Mouse (Mus musculus): ENCODE results near the gene Nrip1. TPM values are rescaled to one million over a fixed set of nuclear protein-coding genes. Genes with fewer than 3 reads are reported as not detected.

Gene Nrip1
- polyA plus RNA-seq, 1 experiment from 2014 or later = 33.7 TPM

DNA sequence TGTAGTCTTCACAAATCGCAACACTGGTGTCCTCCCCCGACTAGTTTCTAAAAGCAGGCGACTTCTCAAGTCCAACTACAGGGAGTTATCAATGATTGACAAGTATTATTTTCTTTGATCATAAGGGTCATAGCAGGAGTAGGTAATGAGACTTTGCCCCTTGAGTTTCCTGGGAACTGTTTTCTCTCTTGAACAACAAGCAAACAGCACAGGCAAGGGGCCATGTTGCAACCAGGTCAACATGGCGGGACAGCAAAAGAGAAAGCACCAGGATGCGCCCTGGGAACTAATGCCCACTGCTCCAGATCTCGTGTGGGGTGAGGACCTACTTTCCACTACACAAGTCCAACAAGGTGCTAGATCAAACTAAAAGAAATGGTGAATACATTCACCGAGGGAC is 27.3 kb downstream of the Nrip1 start:
- no peak for TF ChIP-seq CTCF (IDR thresholded peaks at IDR 0.05; ENCODE audit: low read depth)
- 94% methylated on average over 7 of the region's 7 CpGs for WGBS
- H3K27ac ChIP-seq = no peak overlapping the region
- H3K27me3 ChIP-seq (ENCODE audit: insufficient read depth, low read length) = no peaks in the 10 kb centered on the region
- H3K36me3 ChIP-seq (ENCODE audit: insufficient read depth, low read length) = peaks cover 13% of the 10 kb centered on the region
- no peak overlapping the region for H3K4me2 ChIP-seq (ENCODE audit: low read length)
- H3K9me3 ChIP-seq (replicated peaks; ENCODE audit: low read length) = no peaks in the 10 kb centered on the region; the same call in 1 of the 2 replicates
- 0 out of 2 replicates have a peak, but pooled peaks have one; percentile 26 for ATAC-seq (replicated peaks; ENCODE audit: low FRiP score, low read depth)
- no peak for DNase-seq (ENCODE audit: low spot score)
- no peak overlapping the region for H3K4me3 ChIP-seq (replicated peaks; ENCODE audit: low read depth, low read length)
- no peak overlapping the region for H3K9ac ChIP-seq (ENCODE audit: low read depth, low read length)
- H3K4me1 ChIP-seq (replicated peaks; ENCODE audit: insufficient read depth, low read length) = no peaks in the 10 kb centered on the region

DNA sequence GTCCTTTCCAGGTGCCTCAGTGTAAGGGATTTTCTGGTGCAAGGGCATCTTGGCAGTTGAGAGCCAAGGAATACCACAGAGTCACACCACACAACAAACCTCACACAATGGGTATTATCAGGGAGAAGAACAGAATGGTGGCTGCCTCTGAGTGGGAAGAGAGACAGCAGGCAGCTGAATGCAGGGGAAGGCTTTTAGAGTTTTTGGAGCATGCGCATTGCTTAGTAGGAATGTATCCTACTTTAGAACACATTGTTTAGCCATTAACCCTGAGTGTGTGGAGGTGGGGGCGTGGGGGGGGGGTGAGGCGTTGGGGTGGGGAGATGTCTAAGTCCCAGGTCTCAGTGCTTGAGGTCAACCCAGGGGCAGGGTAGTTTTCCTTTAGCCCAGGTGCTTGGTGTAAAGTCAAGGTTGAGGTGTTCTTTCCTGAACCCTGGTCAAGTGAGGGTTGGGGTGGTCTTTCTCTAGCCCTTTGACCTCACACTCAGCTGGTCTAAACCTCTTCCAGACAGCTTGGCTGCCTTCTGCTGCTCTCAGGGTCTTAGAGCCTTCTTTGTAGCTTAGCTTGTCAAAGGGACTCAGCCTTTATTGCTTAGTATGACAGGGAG is 28.8 kb downstream of the Nrip1 start:
- DNase-seq (ENCODE audit: low spot score) = no peak

DNA sequence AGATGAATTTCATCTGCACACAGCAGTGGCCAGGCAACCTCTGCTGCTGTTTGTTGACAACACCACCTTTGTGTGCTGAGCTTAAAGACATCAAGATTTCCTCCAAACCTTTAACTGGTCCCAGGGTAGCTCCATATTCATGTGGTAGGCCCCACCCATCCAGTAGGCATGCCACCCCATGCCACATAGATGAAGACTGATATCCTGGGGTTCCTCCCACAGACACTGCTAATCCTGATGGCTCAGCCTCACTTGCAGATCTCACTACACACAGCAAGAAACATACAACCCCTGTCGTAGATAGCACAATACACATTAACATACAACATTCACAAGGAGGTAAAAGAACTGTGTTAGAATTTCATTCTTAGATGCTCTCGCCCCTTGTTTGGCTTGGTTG is 29.6 kb downstream of the Nrip1 start:
- H3K4me1 ChIP-seq (replicated peaks; ENCODE audit: insufficient read depth, low read length) = no peaks in the 10 kb centered on the region
- no peaks in the 10 kb centered on the region for H3K27me3 ChIP-seq (ENCODE audit: insufficient read depth, low read length)
- H3K4me3 ChIP-seq (replicated peaks; ENCODE audit: low read depth, low read length) = no peak overlapping the region
- WGBS = 93% methylated on average over 2 of the region's 2 CpGs
- no peak for ATAC-seq (replicated peaks; ENCODE audit: low FRiP score, low read depth)
- no peak overlapping the region for H3K9ac ChIP-seq (ENCODE audit: low read depth, low read length)
- no peaks in the 10 kb centered on the region; the same call in 1 of the 2 replicates for H3K9me3 ChIP-seq (replicated peaks; ENCODE audit: low read length)
- no peak overlapping the region for H3K4me2 ChIP-seq (ENCODE audit: low read length)
- DNase-seq (ENCODE audit: low spot score) = no peak
- peaks cover 7% of the 10 kb centered on the region; the same call in 1 of the 2 replicates for H3K36me3 ChIP-seq (ENCODE audit: insufficient read depth, low read length)
- TF ChIP-seq CTCF (IDR thresholded peaks at IDR 0.05; ENCODE audit: low read depth) = no peak
- H3K27ac ChIP-seq = no peak overlapping the region

More for the DNA sequence above, 28.8 kb downstream of the Nrip1 start:
- Histone ChIP-seq H3K4me3 (replicated peaks; ENCODE audit: low read depth, low read length) (no peak overlapping the region), H3K9me3 (replicated peaks; ENCODE audit: low read length) (no peaks in the 10 kb centered on the region; the same call in 1 of the 2 replicates), H3K27ac (no peak overlapping the region), H3K9ac (ENCODE audit: low read depth, low read length) (no peak overlapping the region), H3K27me3 (ENCODE audit: insufficient read depth, low read length) (no peaks in the 10 kb centered on the region), H3K4me1 (replicated peaks; ENCODE audit: insufficient read depth, low read length) (no peaks in the 10 kb centered on the region), H3K36me3 (ENCODE audit: insufficient read depth, low read length) (peaks cover 10% of the 10 kb centered on the region; the same call in 1 of the 2 replicates), H3K4me2 (ENCODE audit: low read length) (no peak overlapping the region)
- WGBS = 79% methylated on average over 3 of the region's 3 CpGs
- no peak for TF ChIP-seq CTCF (IDR thresholded peaks at IDR 0.05; ENCODE audit: low read depth)
- peak; percentile 52 for ATAC-seq (replicated peaks; ENCODE audit: low FRiP score, low read depth)

DNA sequence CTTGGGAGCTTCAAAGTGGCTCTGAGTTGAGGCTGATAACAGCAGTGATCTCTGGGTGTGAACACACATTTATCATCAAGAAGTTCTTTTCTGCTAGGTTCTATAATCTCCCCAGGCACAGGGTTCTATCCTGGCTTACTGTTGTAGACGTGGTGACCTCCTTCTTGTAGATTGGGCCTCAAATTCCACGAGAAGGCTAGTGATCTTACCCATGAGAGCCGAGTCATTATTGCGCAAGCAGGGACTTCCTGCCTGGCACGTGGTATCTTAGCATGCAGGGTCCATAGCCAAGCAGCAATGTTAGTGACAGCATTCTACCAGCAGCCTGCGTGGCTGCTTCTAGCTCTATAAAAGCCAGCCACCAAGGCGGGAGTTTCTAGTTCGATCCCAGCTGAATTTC is 32.0 kb downstream of the Nrip1 start:
- TF ChIP-seq CTCF (IDR thresholded peaks at IDR 0.05; ENCODE audit: low read depth) = no peak
- no peaks in the 10 kb centered on the region for H3K27me3 ChIP-seq (ENCODE audit: insufficient read depth, low read length)
- no peaks in the 10 kb centered on the region for H3K4me1 ChIP-seq (replicated peaks; ENCODE audit: insufficient read depth, low read length)
- 79% methylated on average over 8 of the region's 8 CpGs for WGBS
- H3K9ac ChIP-seq (ENCODE audit: low read depth, low read length) = no peak overlapping the region
- ATAC-seq (replicated peaks; ENCODE audit: low FRiP score, low read depth) (no peak), DNase-seq (ENCODE audit: low spot score) (no peak)
- no peaks in the 10 kb centered on the region; the same call in 1 of the 2 replicates for H3K9me3 ChIP-seq (replicated peaks; ENCODE audit: low read length)
- H3K4me3 ChIP-seq (replicated peaks; ENCODE audit: low read depth, low read length) = no peak overlapping the region
- H3K36me3 ChIP-seq (ENCODE audit: insufficient read depth, low read length) = peaks cover 12% of the 10 kb centered on the region
- no peak overlapping the region for H3K27ac ChIP-seq
- H3K4me2 ChIP-seq (ENCODE audit: low read length) = no peak overlapping the region

DNA sequence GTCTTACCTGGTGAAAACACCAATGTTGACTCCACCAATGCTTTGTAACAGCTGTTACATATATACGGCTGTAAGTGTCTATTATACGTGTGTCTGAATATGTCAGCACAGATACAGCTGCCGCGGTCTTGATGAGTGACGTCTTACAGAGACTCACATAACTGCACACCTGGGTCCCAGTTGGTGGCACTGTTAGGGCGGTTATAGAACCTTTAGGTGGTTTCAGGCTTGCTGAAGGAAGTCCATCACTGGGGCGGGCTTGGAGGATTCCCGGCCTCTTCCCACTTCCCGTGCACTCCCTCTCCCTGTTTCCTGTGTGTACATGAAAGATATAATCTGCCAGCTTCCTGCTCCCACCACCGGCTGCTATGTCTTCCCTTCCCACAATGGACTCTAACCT is 34.4 kb downstream of the Nrip1 start:
- TF ChIP-seq CTCF (IDR thresholded peaks at IDR 0.05; ENCODE audit: low read depth) = no peak
- no peaks in the 10 kb centered on the region for H3K4me1 ChIP-seq (replicated peaks; ENCODE audit: insufficient read depth, low read length)
- no peaks in the 10 kb centered on the region for H3K27me3 ChIP-seq (ENCODE audit: insufficient read depth, low read length)
- H3K36me3 ChIP-seq (ENCODE audit: insufficient read depth, low read length) = peaks cover 11% of the 10 kb centered on the region
- H3K9ac ChIP-seq (ENCODE audit: low read depth, low read length) = no peak overlapping the region
- H3K27ac ChIP-seq = no peak overlapping the region
- DNase-seq (ENCODE audit: low spot score) (no peak), ATAC-seq (replicated peaks; ENCODE audit: low FRiP score, low read depth) (no peak)
- no peaks in the 10 kb centered on the region; the same call in 1 of the 2 replicates for H3K9me3 ChIP-seq (replicated peaks; ENCODE audit: low read length)
- H3K4me3 ChIP-seq (replicated peaks; ENCODE audit: low read depth, low read length) = no peak overlapping the region
- no peak overlapping the region for H3K4me2 ChIP-seq (ENCODE audit: low read length)
- 83% methylated on average over 10 of the region's 10 CpGs for WGBS

DNA sequence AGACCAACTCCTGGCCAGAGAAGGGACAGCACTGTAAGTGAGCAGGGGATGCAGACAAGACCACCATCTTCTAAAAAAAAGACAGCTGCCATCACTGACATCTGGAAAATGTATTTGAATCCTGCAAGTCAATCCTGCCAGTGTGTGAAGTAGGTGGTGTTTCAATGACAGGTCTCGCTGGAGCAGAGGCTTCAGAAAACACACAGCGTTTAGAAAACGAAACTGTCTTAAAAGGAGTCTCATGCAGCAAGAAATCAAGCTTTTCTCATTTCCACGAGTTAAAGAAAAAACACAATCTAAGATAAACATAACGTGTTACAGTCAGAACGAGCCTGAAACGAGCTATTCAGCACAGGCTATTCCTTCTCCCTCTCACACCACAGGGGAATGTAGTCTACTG is 36.3 kb downstream of the Nrip1 start:
- Histone ChIP-seq H3K27ac (no peak overlapping the region), H3K4me1 (replicated peaks; ENCODE audit: insufficient read depth, low read length) (peaks cover 6% of the 10 kb centered on the region; the same call in 1 of the 2 replicates), H3K4me3 (replicated peaks; ENCODE audit: low read depth, low read length) (no peak overlapping the region), H3K9me3 (replicated peaks; ENCODE audit: low read length) (no peaks in the 10 kb centered on the region), H3K9ac (ENCODE audit: low read depth, low read length) (no peak overlapping the region), H3K36me3 (ENCODE audit: insufficient read depth, low read length) (peaks cover 5% of the 10 kb centered on the region), H3K27me3 (ENCODE audit: insufficient read depth, low read length) (no peaks in the 10 kb centered on the region), H3K4me2 (ENCODE audit: low read length) (no peak overlapping the region)
- TF ChIP-seq CTCF (IDR thresholded peaks at IDR 0.05; ENCODE audit: low read depth) = no peak
- DNase-seq (ENCODE audit: low spot score) (no peak), ATAC-seq (replicated peaks; ENCODE audit: low FRiP score, low read depth) (no peak)
- 75% methylated on average over 7 of the region's 7 CpGs for WGBS
